Mouse (Mus musculus) urinary bladder, postnatal 4 days (tissue): ENCODE data around the gene Actr1b.

Experiments
- DNase-seq, 2 experiments: peaks; one replicate each; pipeline ENCODE4 v3.0.0; 2021 to 2022; ENCODE audit warnings: low spot score in 2 of 2

The Actr1b gene

GRCm38 (mm10) chr1:36656233-36656632 is 58.0 kb downstream of the Actr1b start:
- no peak for DNase-seq

- no peak for DNase-seq
Measured at GRCm38 (mm10) chr1:36655039-36655438, 59.2 kb downstream of the Actr1b start.
